Mouse (Mus musculus) heart, adult 2 months (tissue): ENCODE data around the gene Pcolce2. TPM values are rescaled to one million over a fixed set of nuclear protein-coding genes. Genes with fewer than 3 reads are reported as not detected.
A peak's percentile ranks its signal among the peaks of the same experiment; 100 is the strongest.

Experiments
- DNase-seq, 2 experiments: peaks; one replicate each; pipeline ENCODE4 v3.0.0; 2021
- H3K27ac ChIP-seq: fragments of 200-600 bp; 2 replicates; pipeline ENCODE4 v1.8.1; 2022
- H3K27me3 ChIP-seq: fragments of 200-500 bp; 2 replicates; pipeline ENCODE4 v1.6.1; 2012; ENCODE audit warnings: mild to moderate bottlenecking, low read length, inconsistent platforms, mixed read lengths; ENCODE audit not compliant: control insufficient read depth, insufficient read depth
- H3K36me3 ChIP-seq: fragments of 200-500 bp; 2 replicates; pipeline ENCODE4 v1.6.1; 2012; ENCODE audit warnings: low read length, inconsistent platforms; ENCODE audit not compliant: control insufficient read depth, insufficient read depth
- H3K4me1 ChIP-seq: fragments of 200-500 bp; 2 replicates; pipeline ENCODE4 v1.6.1; 2011; ENCODE audit warnings: low read length; ENCODE audit not compliant: control insufficient read depth, insufficient read depth
- H3K4me3 ChIP-seq: fragments of 200-600 bp; 2 replicates; pipeline ENCODE4 v1.8.1; 2022
- H3K79me2 ChIP-seq: fragments of 200-500 bp; replicated peaks from 2 replicates; pipeline ENCODE4 v1.6.1; 2012; ENCODE audit warnings: mild to moderate bottlenecking, inconsistent platforms, low read length, moderate library complexity, mixed read lengths; ENCODE audit not compliant: control insufficient read depth, insufficient read depth
- H3K9ac ChIP-seq: fragments of 200-500 bp; 2 replicates; pipeline ENCODE4 v1.6.1; 2012; ENCODE audit warnings: low read depth, mild to moderate bottlenecking, control low read depth, inconsistent platforms, low read length, mixed read lengths
- CTCF ChIP-seq: fragments of 200-600 bp; IDR thresholded peaks from 2 replicates; pipeline ENCODE4 v1.8.1; 2022; ENCODE audit warnings: antibody characterized with exemption, mild to moderate bottlenecking, moderate library complexity
- EP300 ChIP-seq: fragments of 200-500 bp; IDR thresholded peaks from 2 replicates; pipeline ENCODE4 v1.6.1; 2011; ENCODE audit warnings: low read depth, low read length, control low read depth; ENCODE audit not compliant: insufficient read depth
- POLR2A ChIP-seq: fragments of 200-500 bp; IDR thresholded peaks from 2 replicates; pipeline ENCODE4 v1.6.1; 2011; ENCODE audit warnings: mild to moderate bottlenecking, low read depth, low read length, control low read depth; ENCODE audit not compliant: insufficient read depth
- WGBS: fragments of 180-500 bp; shearing (Covaris S2); methylation state at CpG from one replicate; pipeline ENCODE4 v1.1.7; 2018; 5-methylcytosine and 5-hydroxymethylcytosine counted together
- intact Hi-C: fragments of 180-260 bp; cut with DNase I; formaldehyde crosslinking; loops from one replicate; pipeline ENCODE4 v1.15.1; 2025
- polyA plus RNA-seq: library from polyadenylated mRNA; depleted of rRNA; stranded (reverse); fragments of >200 nt; gene quantifications from 2 replicates; pipeline ENCODE4 v1.2.3, GENCODE M21; 2012
- total RNA-seq, 2 experiments: library from RNA; stranded (reverse); gene quantifications; 2 replicates each; pipeline ENCODE4 v1.2.3; 2021

Gene Pcolce2
- total and polyA plus RNA-seq, 3 experiments = 3.0 to 28.7 (median 27.8) TPM

- Histone ChIP-seq H3K4me1 (no peaks in the 10 kb centered on the region), H3K9ac (no peak overlapping the region), H3K27ac (no peak overlapping the region), H3K36me3 (no peaks in the 10 kb centered on the region), H3K79me2 (no peaks in the 10 kb centered on the region), H3K27me3 (no peaks in the 10 kb centered on the region), H3K4me3 (no peak overlapping the region)
- no peak for TF ChIP-seq POLR2A
- TF ChIP-seq CTCF = no peak
- no peak for TF ChIP-seq EP300
- no peak for DNase-seq
- intact Hi-C loops = loop anchor here (5.0 kb wide), 1 partner anchor 41 kb away; no protein-coding TSS in a partner anchor
- 82% methylated on average over 4 of the region's 4 CpGs for WGBS
Observed at GRCm38 (mm10) chr9:95636395-95636794, 1.0 kb upstream of the Pcolce2 start.

DNA sequence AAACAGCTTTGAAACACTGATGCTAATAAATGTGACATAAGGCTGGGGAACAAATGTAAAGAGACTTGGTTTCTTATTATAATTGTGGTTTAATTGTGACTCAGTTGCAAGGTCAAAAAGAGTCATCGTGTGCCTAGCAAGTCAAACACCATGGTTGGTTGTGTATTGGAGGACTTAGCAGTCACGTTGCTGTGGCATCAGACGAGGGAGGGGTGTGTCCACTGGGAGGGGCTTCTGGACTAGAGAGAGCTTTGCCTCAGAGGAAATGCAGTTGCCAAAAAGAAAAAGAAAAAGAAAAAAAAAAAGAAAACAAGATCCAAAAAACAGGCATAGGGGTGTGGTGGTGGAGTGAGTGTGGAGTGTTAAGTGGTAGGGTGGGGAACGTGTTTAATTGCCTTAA, 2.5 kb downstream of the Pcolce2 start:
- H3K4me3 ChIP-seq = no peak overlapping the region
- H3K9ac ChIP-seq = no peak overlapping the region
- no peaks in the 10 kb centered on the region for H3K36me3 ChIP-seq
- no peaks in the 10 kb centered on the region for H3K27me3 ChIP-seq
- TF ChIP-seq CTCF (no peak), EP300 (no peak), POLR2A (no peak)
- H3K4me1 ChIP-seq = no peaks in the 10 kb centered on the region
- no peaks in the 10 kb centered on the region for H3K79me2 ChIP-seq
- intact Hi-C loops = loop anchor here (5.0 kb wide), 1 partner anchor 37 kb away; no protein-coding TSS in a partner anchor
- DNase-seq = peak in 1 of 2 experiments; percentile 28
- 44% methylated on average over 4 of the region's 4 CpGs for whole genome bisulfite sequencing
- no peak overlapping the region for H3K27ac ChIP-seq

- H3K4me1 ChIP-seq = no peaks in the 10 kb centered on the region
- intact Hi-C loops = no loop called here
- no peak for DNase-seq
Observed at GRCm38 (mm10) chr9:95645926-95646325, 8.5 kb downstream of the Pcolce2 start.

DNA sequence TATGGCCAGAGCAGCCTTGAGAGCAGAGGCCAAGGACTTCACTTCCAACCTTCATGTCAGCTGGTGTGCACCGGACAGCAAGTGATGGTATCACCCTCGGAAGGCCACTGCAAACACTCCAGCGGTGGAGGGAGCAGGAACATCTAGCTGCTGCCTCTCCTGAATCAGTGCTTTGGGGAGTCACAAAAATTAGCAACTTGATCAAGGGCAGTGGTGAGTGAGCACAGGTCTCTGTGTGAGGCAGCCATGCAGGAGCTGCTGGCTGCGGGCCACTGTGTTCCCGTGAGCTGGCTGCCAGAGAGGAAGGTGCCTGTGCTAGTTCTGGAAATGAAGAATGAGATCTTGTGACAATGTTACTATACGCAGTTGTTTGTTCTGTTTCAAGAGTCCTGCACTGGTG, 16.0 kb downstream of the Pcolce2 start:
- no peaks in the 10 kb centered on the region for H3K79me2 ChIP-seq
- H3K9ac ChIP-seq = no peak overlapping the region
- H3K27me3 ChIP-seq = no peaks in the 10 kb centered on the region
- TF ChIP-seq EP300 = 0 out of 2 replicates have a peak, but pooled peaks have one; percentile 32
- TF ChIP-seq POLR2A = no peak
- 60% methylated on average over 6 of the region's 6 CpGs for WGBS
- no peak overlapping the region for H3K4me3 ChIP-seq
- H3K27ac ChIP-seq = peak overlapping the region; percentile 77
- intact Hi-C loops = no loop called here
- peak; percentile 58 to 67 for DNase-seq
- no peaks in the 10 kb centered on the region for H3K36me3 ChIP-seq
- peaks cover 4% of the 10 kb centered on the region for H3K4me1 ChIP-seq

More at GRCm38 (mm10) chr9:95645926-95646325, 8.5 kb downstream of the Pcolce2 start:
- Histone ChIP-seq H3K4me3 (no peak overlapping the region), H3K79me2 (no peaks in the 10 kb centered on the region), H3K9ac (no peak overlapping the region), H3K36me3 (no peaks in the 10 kb centered on the region), H3K27me3 (no peaks in the 10 kb centered on the region), H3K27ac (no peak overlapping the region)
- TF ChIP-seq POLR2A = no peak
- no peak for TF ChIP-seq EP300
- no peak for TF ChIP-seq CTCF
- WGBS = 91% methylated on average over 8 of the region's 8 CpGs

- Histone ChIP-seq H3K4me3 (no peak overlapping the region), H3K36me3 (no peaks in the 10 kb centered on the region), H3K27ac (no peak overlapping the region), H3K27me3 (no peaks in the 10 kb centered on the region), H3K9ac (no peak overlapping the region), H3K4me1 (peaks cover 4% of the 10 kb centered on the region), H3K79me2 (no peaks in the 10 kb centered on the region)
- 78% methylated on average over 5 of the region's 5 CpGs for WGBS
- no peak for TF ChIP-seq EP300
- intact Hi-C loops = no loop called here
- DNase-seq = no peak
Observed at GRCm38 (mm10) chr9:95654356-95654755, 17.0 kb downstream of the Pcolce2 start.

- peak overlapping the region; percentile 91 for H3K27ac ChIP-seq
- H3K79me2 ChIP-seq = no peaks in the 10 kb centered on the region
- no peaks in the 10 kb centered on the region for H3K36me3 ChIP-seq
- peak overlapping the region; percentile 11; the same call in 1 of the 2 replicates for H3K9ac ChIP-seq
- H3K4me1 ChIP-seq = peaks cover 4% of the 10 kb centered on the region
- DNase-seq = peak in 1 of 2 experiments; percentile 67
- WGBS = 52% methylated on average over 2 of the region's 2 CpGs
- no peaks in the 10 kb centered on the region for H3K27me3 ChIP-seq
- no peak overlapping the region for H3K4me3 ChIP-seq
- intact Hi-C loops = no loop called here
- TF ChIP-seq EP300 = no peak
- TF ChIP-seq CTCF = no peak
- TF ChIP-seq POLR2A = no peak
Observed at GRCm38 (mm10) chr9:95657941-95658340, 20.5 kb downstream of the Pcolce2 start.
